Mouse (Mus musculus): Measurements from ENCODE around the gene Phf21a.

- TF ChIP-seq TAL1 (IDR thresholded peaks at IDR 0.05; ENCODE audit: low read length): no peak
- no peak for TF ChIP-seq GATA1 (IDR thresholded peaks at IDR 0.05; ENCODE audit: low read length)
Observed at GRCm38 (mm10) chr2:92058936-92059335, 34.0 kb upstream of the Phf21a start.
